Mouse (Mus musculus): ENCODE data around the gene Hirip3. TPM values are rescaled to one million over a fixed set of nuclear protein-coding genes. Genes with fewer than 3 reads are reported as not detected.

The Hirip3 gene
- polyA plus RNA-seq (2014; fragmentation: Illumina TruSeq; extraction: RNeasy Lipid Tissue Mini Kit (QIAGEN cat#74804); ENCODE audit: low read depth, low replicate concordance), result 101 TPM

GRCm38 (mm10) chr7:126861429-126862130 lies at the start of gene Hirip3:
TSS of gene Hirip3 (plus strand) at chr7:126861972.

GRCm38 (mm10) chr7:126831539-126831938 lies 30.2 kb upstream of the Hirip3 start, which contains the start of gene 4930451I11Rik:
TSS of gene 4930451I11Rik (minus strand) at chr7:126831639.

GRCm38 (mm10) chr7:126847116-126847420 lies 14.7 kb upstream of the Hirip3 start, which contains the start of gene Doc2a:
TSS of gene Doc2a (plus strand) at chr7:126847416.

DNA sequence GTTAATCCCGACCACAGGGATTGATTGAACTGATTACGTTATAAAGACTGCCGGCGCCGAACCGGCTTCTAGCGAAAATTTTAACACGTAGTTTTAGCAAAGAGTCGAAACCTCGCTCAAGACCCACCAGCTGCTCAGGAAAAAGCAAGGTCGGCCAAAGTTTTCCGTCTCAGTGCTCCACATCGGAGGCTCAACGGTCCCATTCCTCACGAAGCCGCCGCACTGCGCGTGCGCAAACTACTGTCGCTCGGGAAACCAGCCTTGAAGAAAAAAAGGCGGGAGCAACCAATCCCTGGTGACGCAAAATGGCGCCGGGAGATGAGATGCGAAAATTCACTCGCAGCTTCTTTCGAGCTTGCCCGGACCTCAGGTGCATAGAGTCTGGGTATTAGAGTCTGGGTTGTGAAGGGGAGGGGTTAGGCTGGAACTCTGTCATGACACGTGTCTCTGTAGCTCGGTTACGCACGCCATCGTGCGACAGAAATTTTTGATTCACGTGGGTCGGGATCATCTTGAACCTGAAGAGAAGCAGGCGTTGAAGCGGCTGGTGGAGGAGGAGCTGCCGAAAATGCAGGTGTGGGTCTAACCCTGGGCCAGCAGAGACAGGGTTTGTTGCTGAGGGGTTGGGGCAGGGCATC lies 494 bp downstream of the Hirip3 start, which contains the start of gene Ino80e:
TSS of gene Ino80e (minus strand) at position 231 of the 638 bp plus-strand sequence.

DNA sequence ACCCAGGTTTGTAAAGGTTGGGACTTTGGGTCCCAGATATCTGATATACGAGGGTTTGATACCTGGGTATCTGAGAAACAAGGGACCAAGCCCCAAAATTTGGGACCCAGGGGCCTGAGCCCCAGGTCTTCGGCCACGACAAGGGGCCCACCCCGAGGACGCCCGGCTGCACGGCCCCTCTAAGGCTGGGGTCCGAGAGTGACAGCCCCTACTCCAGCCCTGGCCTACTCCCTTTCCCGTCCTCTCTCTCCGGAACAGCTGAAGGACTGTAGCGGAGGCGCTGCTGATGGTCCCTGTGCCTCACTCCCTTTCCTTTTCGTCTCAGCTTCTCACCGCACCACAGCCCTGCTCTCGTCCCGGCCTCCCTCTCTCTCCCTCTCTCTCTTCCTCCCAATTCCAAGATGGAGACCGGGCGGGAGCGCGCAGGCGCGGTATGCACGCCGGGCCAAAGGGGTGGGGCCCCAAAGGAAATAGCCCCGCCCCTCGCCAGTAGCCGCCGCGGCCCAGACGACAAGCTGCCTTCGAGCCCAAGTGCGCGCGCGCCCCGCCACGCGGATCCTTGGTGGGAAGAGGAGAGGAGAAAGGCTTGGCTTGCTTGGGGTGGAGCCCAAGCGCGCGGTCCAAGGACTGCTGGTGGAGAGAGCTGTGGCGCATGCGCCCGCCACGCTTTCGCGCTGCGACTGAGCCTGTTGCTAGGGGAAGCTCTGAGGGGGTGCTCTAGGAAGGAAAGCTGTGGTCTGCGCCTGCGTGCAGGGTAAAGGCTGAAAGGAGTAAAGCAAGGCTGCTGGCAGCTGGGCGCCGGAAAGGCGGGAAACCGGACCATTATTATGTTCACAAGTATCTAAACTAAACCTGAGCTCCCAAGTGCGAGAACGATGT lies 22.8 kb downstream of the Hirip3 start, which contains the start of gene Taok2:
TSS of gene Taok2 (minus strand) at position 418 of the 879 bp plus-strand sequence.

Other genes starting within 250 kb of the Hirip3 start
- 0.38 TPM for gene Nupr1, start 231.1 kb upstream of the Hirip3 start, polyA plus RNA-seq (2014; fragmentation: Illumina TruSeq; extraction: RNeasy Lipid Tissue Mini Kit (QIAGEN cat#74804); ENCODE audit: low read depth, low replicate concordance)
- 38.3 TPM for gene Sgf29, start 212.7 kb upstream of the Hirip3 start, polyA plus RNA-seq (2014; fragmentation: Illumina TruSeq; extraction: RNeasy Lipid Tissue Mini Kit (QIAGEN cat#74804); ENCODE audit: low read depth, low replicate concordance)
- gene Sult1a1, start 185.5 kb upstream of the Hirip3 start, polyA plus RNA-seq (2014; fragmentation: Illumina TruSeq; extraction: RNeasy Lipid Tissue Mini Kit (QIAGEN cat#74804); ENCODE audit: low read depth, low replicate concordance), result 17.4 TPM
- 0.11 TPM for gene Bola2, start 166.6 kb upstream of the Hirip3 start, polyA plus RNA-seq (2014; fragmentation: Illumina TruSeq; extraction: RNeasy Lipid Tissue Mini Kit (QIAGEN cat#74804); ENCODE audit: low read depth, low replicate concordance)
- 0.78 TPM for gene Slx1b, start 166.2 kb upstream of the Hirip3 start, polyA plus RNA-seq (2014; fragmentation: Illumina TruSeq; extraction: RNeasy Lipid Tissue Mini Kit (QIAGEN cat#74804); ENCODE audit: low read depth, low replicate concordance)
- not detected for gene Coro1a, start 154.2 kb upstream of the Hirip3 start, polyA plus RNA-seq (2014; fragmentation: Illumina TruSeq; extraction: RNeasy Lipid Tissue Mini Kit (QIAGEN cat#74804); ENCODE audit: low read depth, low replicate concordance)
- 33.6 TPM for gene Mapk3, start 102.4 kb upstream of the Hirip3 start, polyA plus RNA-seq (2014; fragmentation: Illumina TruSeq; extraction: RNeasy Lipid Tissue Mini Kit (QIAGEN cat#74804); ENCODE audit: low read depth, low replicate concordance)
- 0.38 TPM for gene Gdpd3, start 95.6 kb upstream of the Hirip3 start, polyA plus RNA-seq (2014; fragmentation: Illumina TruSeq; extraction: RNeasy Lipid Tissue Mini Kit (QIAGEN cat#74804); ENCODE audit: low read depth, low replicate concordance)
- gene Ypel3, start 85.0 kb upstream of the Hirip3 start, polyA plus RNA-seq (2014; fragmentation: Illumina TruSeq; extraction: RNeasy Lipid Tissue Mini Kit (QIAGEN cat#74804); ENCODE audit: low read depth, low replicate concordance), result 5.6 TPM
- gene Tbx6, start 80.5 kb upstream of the Hirip3 start, polyA plus RNA-seq (2014; fragmentation: Illumina TruSeq; extraction: RNeasy Lipid Tissue Mini Kit (QIAGEN cat#74804); ENCODE audit: low read depth, low replicate concordance), result not detected
- 58.9 TPM for gene Ppp4c, start 69.5 kb upstream of the Hirip3 start, polyA plus RNA-seq (2014; fragmentation: Illumina TruSeq; extraction: RNeasy Lipid Tissue Mini Kit (QIAGEN cat#74804); ENCODE audit: low read depth, low replicate concordance)
- gene Fam57b, start 64.3 kb upstream of the Hirip3 start, polyA plus RNA-seq (2014; fragmentation: Illumina TruSeq; extraction: RNeasy Lipid Tissue Mini Kit (QIAGEN cat#74804); ENCODE audit: low read depth, low replicate concordance), result 2.7 TPM
- gene 4930451I11Rik, start 30.3 kb upstream of the Hirip3 start, polyA plus RNA-seq (2014; fragmentation: Illumina TruSeq; extraction: RNeasy Lipid Tissue Mini Kit (QIAGEN cat#74804); ENCODE audit: low read depth, low replicate concordance), result 39.4 TPM
- 0.42 TPM for gene Doc2a, start 14.6 kb upstream of the Hirip3 start, polyA plus RNA-seq (2014; fragmentation: Illumina TruSeq; extraction: RNeasy Lipid Tissue Mini Kit (QIAGEN cat#74804); ENCODE audit: low read depth, low replicate concordance)
- gene Ino80e, start 405 bp downstream of the Hirip3 start, polyA plus RNA-seq (2014; fragmentation: Illumina TruSeq; extraction: RNeasy Lipid Tissue Mini Kit (QIAGEN cat#74804); ENCODE audit: low read depth, low replicate concordance), result 26.9 TPM
- gene Taok2, start 22.7 kb downstream of the Hirip3 start, polyA plus RNA-seq (2014; fragmentation: Illumina TruSeq; extraction: RNeasy Lipid Tissue Mini Kit (QIAGEN cat#74804); ENCODE audit: low read depth, low replicate concordance), result 7.7 TPM
- 5.4 TPM for gene Tmem219, start 60.9 kb downstream of the Hirip3 start, polyA plus RNA-seq (2014; fragmentation: Illumina TruSeq; extraction: RNeasy Lipid Tissue Mini Kit (QIAGEN cat#74804); ENCODE audit: low read depth, low replicate concordance)
- 9.1 TPM for gene Kctd13, start 66.9 kb downstream of the Hirip3 start, polyA plus RNA-seq (2014; fragmentation: Illumina TruSeq; extraction: RNeasy Lipid Tissue Mini Kit (QIAGEN cat#74804); ENCODE audit: low read depth, low replicate concordance)
- not detected for gene Asphd1, start 87.6 kb downstream of the Hirip3 start, polyA plus RNA-seq (2014; fragmentation: Illumina TruSeq; extraction: RNeasy Lipid Tissue Mini Kit (QIAGEN cat#74804); ENCODE audit: low read depth, low replicate concordance)
- 3.2 TPM for gene Sez6l2, start 88.6 kb downstream of the Hirip3 start, polyA plus RNA-seq (2014; fragmentation: Illumina TruSeq; extraction: RNeasy Lipid Tissue Mini Kit (QIAGEN cat#74804); ENCODE audit: low read depth, low replicate concordance)
- gene Cdipt, start 113.9 kb downstream of the Hirip3 start, polyA plus RNA-seq (2014; fragmentation: Illumina TruSeq; extraction: RNeasy Lipid Tissue Mini Kit (QIAGEN cat#74804); ENCODE audit: low read depth, low replicate concordance), result 7.6 TPM
- 527 TPM for gene Cdiptos, start 114.1 kb downstream of the Hirip3 start, polyA plus RNA-seq (2014; fragmentation: Illumina TruSeq; extraction: RNeasy Lipid Tissue Mini Kit (QIAGEN cat#74804); ENCODE audit: low read depth, low replicate concordance)
- gene Mvp, start 152.6 kb downstream of the Hirip3 start, polyA plus RNA-seq (2014; fragmentation: Illumina TruSeq; extraction: RNeasy Lipid Tissue Mini Kit (QIAGEN cat#74804); ENCODE audit: low read depth, low replicate concordance), result 0.11 TPM
- not detected for gene Pagr1b, start 154.5 kb downstream of the Hirip3 start, polyA plus RNA-seq (2014; fragmentation: Illumina TruSeq; extraction: RNeasy Lipid Tissue Mini Kit (QIAGEN cat#74804); ENCODE audit: low read depth, low replicate concordance)
- gene Pagr1a, start 155.4 kb downstream of the Hirip3 start, polyA plus RNA-seq (2014; fragmentation: Illumina TruSeq; extraction: RNeasy Lipid Tissue Mini Kit (QIAGEN cat#74804); ENCODE audit: low read depth, low replicate concordance), result not detected
- gene Gm42742, start 159.1 kb downstream of the Hirip3 start, polyA plus RNA-seq (2014; fragmentation: Illumina TruSeq; extraction: RNeasy Lipid Tissue Mini Kit (QIAGEN cat#74804); ENCODE audit: low read depth, low replicate concordance), result 0.80 TPM
- gene Prrt2, start 159.2 kb downstream of the Hirip3 start, polyA plus RNA-seq (2014; fragmentation: Illumina TruSeq; extraction: RNeasy Lipid Tissue Mini Kit (QIAGEN cat#74804); ENCODE audit: low read depth, low replicate concordance), result 0.22 TPM
- 14.6 TPM for gene Maz, start 165.1 kb downstream of the Hirip3 start, polyA plus RNA-seq (2014; fragmentation: Illumina TruSeq; extraction: RNeasy Lipid Tissue Mini Kit (QIAGEN cat#74804); ENCODE audit: low read depth, low replicate concordance)
- 12.4 TPM for gene Kif22, start 180.5 kb downstream of the Hirip3 start, polyA plus RNA-seq (2014; fragmentation: Illumina TruSeq; extraction: RNeasy Lipid Tissue Mini Kit (QIAGEN cat#74804); ENCODE audit: low read depth, low replicate concordance)
- gene Zg16, start 225.4 kb downstream of the Hirip3 start, polyA plus RNA-seq (2014; fragmentation: Illumina TruSeq; extraction: RNeasy Lipid Tissue Mini Kit (QIAGEN cat#74804); ENCODE audit: low read depth, low replicate concordance), result not detected
- gene AI467606, start 229.4 kb downstream of the Hirip3 start, polyA plus RNA-seq (2014; fragmentation: Illumina TruSeq; extraction: RNeasy Lipid Tissue Mini Kit (QIAGEN cat#74804); ENCODE audit: low read depth, low replicate concordance), result 1.8 TPM

Data from testis, adult 10 weeks (tissue).